Mouse (Mus musculus): ENCODE data around the gene Dlx5. TPM values are rescaled to one million over a fixed set of nuclear protein-coding genes. Genes with fewer than 3 reads are reported as not detected.
A peak's percentile ranks its signal among the peaks of the same experiment; 100 is the strongest.

Dlx5 gene
- total and polyA plus RNA-seq, 3 experiments = not detected

DNA sequence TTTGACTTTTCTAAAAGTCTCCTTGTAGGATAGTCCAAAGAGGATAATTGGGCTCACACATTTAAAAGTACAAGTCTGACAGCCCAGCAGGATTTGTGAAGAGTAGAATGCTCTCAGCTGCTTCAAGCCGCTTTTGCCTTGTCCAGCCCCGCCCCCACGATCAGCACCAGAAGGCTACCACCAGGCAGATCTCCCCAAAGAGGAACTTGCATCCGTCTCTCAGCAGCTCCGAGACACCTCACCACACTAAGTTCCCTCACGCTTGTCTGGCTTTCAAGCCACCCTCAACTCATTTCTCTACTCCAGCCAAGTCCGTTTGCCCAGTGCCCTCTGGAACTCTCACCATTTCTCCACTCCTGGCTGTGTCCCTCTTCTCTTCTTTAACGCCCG is 33.6 kb upstream of the Dlx5 start:
- Histone ChIP-seq H3K9ac (ENCODE audit: control insufficient read depth, low read depth, low read length, poor library complexity, severe bottlenecking) (no peak overlapping the region), H3K27ac (ENCODE audit: control insufficient read depth, low read depth, low read length) (no peak overlapping the region), H3K79me2 (ENCODE audit: control insufficient read depth, insufficient read depth, low read length, poor library complexity) (no peaks in the 10 kb centered on the region), H3K4me3 (ENCODE audit: control insufficient read depth in 1 of 2, insufficient read depth in 1 of 2, low read depth in 2 of 2, low read length in 2 of 2) (no peak overlapping the region), H3K4me1 (ENCODE audit: control insufficient read depth in 1 of 2, insufficient read depth in 2 of 2, low read length in 2 of 2) (peaks cover 0 to 5% of the 10 kb centered on the region in 2 experiments; a peak in 2 of 4 replicates), H3K27me3 (ENCODE audit: control insufficient read depth in 1 of 2, insufficient read depth in 2 of 2, low read length in 2 of 2) (no peaks in the 10 kb centered on the region; a peak in 1 of 4 replicates), H3K36me3 (ENCODE audit: control insufficient read depth in 1 of 2, insufficient read depth in 2 of 2, low read length in 2 of 2) (no peaks in the 10 kb centered on the region), H3K9me3 (replicated peaks; ENCODE audit: insufficient read depth, low read length) (no peaks in the 10 kb centered on the region)
- TF ChIP-seq UBTF (IDR thresholded peaks at IDR 0.05; ENCODE audit: borderline replicate concordance, insufficient read depth, low read depth, low read length) (no peak), KAT2A (conservative IDR thresholded peaks at IDR 0.05; ENCODE audit: low read depth, low read length) (no peak), ZMIZ1 (IDR thresholded peaks at IDR 0.05; ENCODE audit: low read depth, low read length) (no peak), E2F4 (IDR thresholded peaks at IDR 0.05; ENCODE audit: borderline replicate concordance, low read depth, low read length) (no peak), RCOR1 (IDR thresholded peaks at IDR 0.05; ENCODE audit: low read depth, low read length) (no peak), MYC (IDR thresholded peaks at IDR 0.05; ENCODE audit: low read depth, low read length) (no peak), SMC3 (IDR thresholded peaks at IDR 0.05; ENCODE audit: low read depth, low read length) (no peak), ELF1 (IDR thresholded peaks at IDR 0.05; ENCODE audit: low read depth, low read length) (no peak), MXI1 (IDR thresholded peaks at IDR 0.05; ENCODE audit: low read depth, low read length) (no peak), CHD2 (IDR thresholded peaks at IDR 0.05; ENCODE audit: low read length) (no peak), USF1 (IDR thresholded peaks at IDR 0.05; ENCODE audit: low read depth, low read length) (no peak)
- DNase-seq (ENCODE audit: low read depth, low spot score) = peak; percentile 71

DNA sequence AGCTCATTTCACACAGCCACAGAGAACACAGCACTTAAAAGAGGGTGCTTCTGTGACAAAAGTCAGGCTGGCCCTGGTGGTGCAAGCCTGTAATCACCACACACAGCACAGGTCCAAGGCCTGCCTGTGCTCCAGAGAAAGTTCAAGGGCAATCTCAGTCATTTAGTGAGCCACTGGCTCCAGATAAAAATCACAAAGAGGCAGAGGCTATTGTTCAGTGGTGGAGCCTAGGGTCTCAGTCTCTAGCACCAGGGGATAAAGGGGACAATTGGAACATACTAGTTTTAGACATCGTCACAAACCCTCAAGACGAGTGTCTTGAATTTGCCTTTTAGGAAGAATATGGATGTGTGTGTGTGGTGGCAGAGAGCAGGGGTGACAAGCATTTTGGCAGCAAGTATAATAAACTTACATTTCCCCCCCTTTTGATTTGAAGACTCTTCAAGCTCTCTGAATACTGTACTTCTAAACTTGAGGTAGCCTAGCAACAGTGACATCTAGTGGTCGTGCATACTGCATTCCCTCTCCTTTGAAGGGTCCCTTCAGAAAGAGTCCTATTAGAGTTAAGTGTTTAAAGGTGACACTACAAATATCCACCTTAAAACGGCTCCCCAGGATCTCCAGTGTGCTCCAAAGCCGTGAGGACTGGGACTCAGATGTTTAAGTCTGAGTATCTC is 33.1 kb upstream of the Dlx5 start:
- peak; percentile 67 for DNase-seq (ENCODE audit: low read depth, low spot score)
- peaks cover 0 to 5% of the 10 kb centered on the region in 2 experiments; a peak in 2 of 4 replicates for H3K4me1 ChIP-seq (ENCODE audit: control insufficient read depth in 1 of 2, insufficient read depth in 2 of 2, low read length in 2 of 2)
- no peaks in the 10 kb centered on the region for H3K36me3 ChIP-seq (ENCODE audit: control insufficient read depth in 1 of 2, insufficient read depth in 2 of 2, low read length in 2 of 2)
- peak; percentile 38 to 67 (median 57); a peak in 5 of 6 replicates for TF ChIP-seq CTCF (IDR thresholded peaks at IDR 0.05 in 2 of 3, conservative IDR thresholded peaks at IDR 0.05 in 1 of 3; ENCODE audit: control insufficient read depth in 1 of 3, insufficient read depth in 1 of 3, low read depth in 2 of 3, low read length in 3 of 3, poor library complexity in 1 of 3, severe bottlenecking in 1 of 3)
- TF ChIP-seq BHLHE40 (IDR thresholded peaks at IDR 0.05; ENCODE audit: borderline replicate concordance, low read depth, low read length) = no peak
- TF ChIP-seq RAD21 (IDR thresholded peaks at IDR 0.05; ENCODE audit: low read depth, low read length) = peak; percentile 61
- no peak for TF ChIP-seq TAL1 (IDR thresholded peaks at IDR 0.05; ENCODE audit: low read length)
- no peak for TF ChIP-seq ZMIZ1 (IDR thresholded peaks at IDR 0.05; ENCODE audit: low read depth, low read length)
- no peak for TF ChIP-seq ELF1 (IDR thresholded peaks at IDR 0.05; ENCODE audit: low read depth, low read length)
- TF ChIP-seq USF2 (IDR thresholded peaks at IDR 0.05; ENCODE audit: borderline replicate concordance in 1 of 2, insufficient read depth in 1 of 2, low read depth in 1 of 2, low read length in 2 of 2) = no peak
- no peak for TF ChIP-seq TBP (IDR thresholded peaks at IDR 0.05; ENCODE audit: low read depth, low read length)
- TF ChIP-seq POLR2AphosphoS5 (IDR thresholded peaks at IDR 0.05; ENCODE audit: borderline replicate concordance, low read depth, low read length) = no peak
- no peak for TF ChIP-seq JUND (IDR thresholded peaks at IDR 0.05; ENCODE audit: low read depth, low read length)
- peak; percentile 31 for TF ChIP-seq ZC3H11A (IDR thresholded peaks at IDR 0.05; ENCODE audit: low read depth, low read length)
- TF ChIP-seq SMC3 (IDR thresholded peaks at IDR 0.05; ENCODE audit: low read depth, low read length) = peak; percentile 66
- no peak for TF ChIP-seq TCF12 (IDR thresholded peaks at IDR 0.05; ENCODE audit: low read depth, low read length)
- no peak overlapping the region for H3K27ac ChIP-seq (ENCODE audit: control insufficient read depth, low read depth, low read length)
- H3K9me3 ChIP-seq (replicated peaks; ENCODE audit: insufficient read depth, low read length) = no peaks in the 10 kb centered on the region
- H3K9ac ChIP-seq (ENCODE audit: control insufficient read depth, low read depth, low read length, poor library complexity, severe bottlenecking) = no peak overlapping the region
- H3K4me3 ChIP-seq (ENCODE audit: control insufficient read depth in 1 of 2, insufficient read depth in 1 of 2, low read depth in 2 of 2, low read length in 2 of 2) = no peak overlapping the region
- H3K27me3 ChIP-seq (ENCODE audit: control insufficient read depth in 1 of 2, insufficient read depth in 2 of 2, low read length in 2 of 2) = no peaks in the 10 kb centered on the region; a peak in 1 of 4 replicates
- H3K79me2 ChIP-seq (ENCODE audit: control insufficient read depth, insufficient read depth, low read length, poor library complexity) = no peaks in the 10 kb centered on the region

Data from MEL (cell line).